Mouse (Mus musculus): ENCODE results near the gene Fut2. TPM values are rescaled to one million over a fixed set of nuclear protein-coding genes. Genes with fewer than 3 reads are reported as not detected.
A peak's percentile ranks its signal among the peaks of the same experiment; 100 is the strongest.

The Fut2 gene
- polyA plus RNA-seq, 1 experiment from 2014 or later: 0.57 TPM

DNA sequence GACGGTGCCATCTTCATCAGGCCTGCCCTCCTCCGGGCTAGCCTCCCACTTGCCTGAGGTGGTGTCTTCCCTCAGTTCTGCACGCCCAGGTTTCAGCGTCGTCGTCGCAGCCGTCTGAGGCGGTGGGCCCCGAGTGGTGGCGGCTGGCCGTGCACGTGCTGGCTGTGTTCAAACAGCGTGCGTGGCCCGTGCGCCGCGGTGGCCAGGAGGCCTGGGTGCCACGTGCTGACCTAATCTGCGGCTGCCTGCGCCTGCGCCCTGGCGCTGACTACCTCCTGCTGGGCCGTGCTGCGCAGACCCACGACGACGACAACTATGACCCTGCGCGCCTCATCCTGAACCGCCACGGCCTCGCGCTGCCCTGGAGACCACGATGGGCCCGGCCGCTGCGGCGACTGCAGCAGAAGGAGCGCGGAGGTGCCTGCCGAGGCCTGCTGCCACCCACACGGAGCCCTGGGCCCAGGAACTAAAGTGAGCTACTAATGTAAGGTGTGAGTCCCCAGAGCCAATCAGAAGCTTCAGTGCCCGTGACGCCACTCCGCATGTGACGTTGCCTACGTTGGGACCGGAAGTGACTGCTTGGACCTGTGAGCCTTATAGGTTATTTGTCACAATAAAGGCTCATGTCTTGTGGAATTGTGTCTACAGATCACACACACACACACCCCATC is 27.9 kb upstream of the Fut2 start, which contains the start of gene Sec1:
Sec1 (minus strand) TSS at position 482 of the 671 bp plus-strand sequence.
- H3K36me3 ChIP-seq (ENCODE audit: insufficient read depth, low read length): no peaks in the 10 kb centered on the region
- 91% methylated on average over 50 of the region's 50 CpGs for WGBS
- peak; percentile 52 for ATAC-seq (ENCODE audit: low FRiP score, low TSS enrichment)

DNA sequence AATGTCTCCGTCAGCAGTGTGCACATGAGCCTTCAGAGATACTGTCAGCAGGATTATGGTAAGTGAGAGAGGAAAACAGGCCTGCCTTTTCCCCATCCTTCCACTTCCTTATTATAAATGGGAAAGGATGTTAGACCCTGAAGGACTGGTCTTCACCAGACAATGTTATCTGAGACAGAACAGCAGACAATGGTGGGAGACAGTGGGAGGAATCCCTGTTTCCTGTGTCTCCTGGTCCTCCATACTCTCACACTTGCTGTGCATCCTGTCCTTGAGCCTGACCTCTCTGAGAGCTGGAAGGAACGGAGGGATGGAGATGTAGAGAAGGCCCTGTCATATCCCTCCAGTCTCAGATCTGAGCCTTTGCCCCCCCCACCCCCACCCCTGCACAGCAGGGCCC is 26.2 kb upstream of the Fut2 start:
- Histone ChIP-seq H3K9ac (replicated peaks; ENCODE audit: low read length) (no peak overlapping the region), H3K4me3 (ENCODE audit: low read length) (no peak overlapping the region), H3K9me3 (ENCODE audit: low read length) (no peaks in the 10 kb centered on the region), H3K36me3 (ENCODE audit: insufficient read depth, low read length) (no peaks in the 10 kb centered on the region), H3K4me2 (replicated peaks; ENCODE audit: low read depth, low read length) (no peak overlapping the region), H3K4me1 (ENCODE audit: insufficient read depth, low read length) (peaks cover 15% of the 10 kb centered on the region; the same call in 1 of the 2 replicates), H3K27ac (ENCODE audit: low read length) (no peak overlapping the region), H3K27me3 (ENCODE audit: insufficient read depth, low read length) (no peaks in the 10 kb centered on the region)
- WGBS: 81% methylated on average over 2 of the region's 2 CpGs
- no peak for ATAC-seq (ENCODE audit: low FRiP score, low TSS enrichment)

More for the DNA sequence above, 27.9 kb upstream of the Fut2 start, which contains the start of gene Sec1:
- Histone ChIP-seq H3K4me2 (replicated peaks; ENCODE audit: low read depth, low read length) (no peak within 1 kb of the TSS), H3K27ac (ENCODE audit: low read length) (no peak within 1 kb of the TSS), H3K27me3 (ENCODE audit: insufficient read depth, low read length) (peaks cover 8% of the 10 kb centered on the region), H3K9ac (replicated peaks; ENCODE audit: low read length) (no peak within 1 kb of the TSS), H3K9me3 (ENCODE audit: low read length) (no peaks in the 10 kb centered on the region), H3K4me1 (ENCODE audit: insufficient read depth, low read length) (peaks cover 12% of the 10 kb centered on the region; the same call in 1 of the 2 replicates), H3K4me3 (ENCODE audit: low read length) (no peak within 1 kb of the TSS)

DNA sequence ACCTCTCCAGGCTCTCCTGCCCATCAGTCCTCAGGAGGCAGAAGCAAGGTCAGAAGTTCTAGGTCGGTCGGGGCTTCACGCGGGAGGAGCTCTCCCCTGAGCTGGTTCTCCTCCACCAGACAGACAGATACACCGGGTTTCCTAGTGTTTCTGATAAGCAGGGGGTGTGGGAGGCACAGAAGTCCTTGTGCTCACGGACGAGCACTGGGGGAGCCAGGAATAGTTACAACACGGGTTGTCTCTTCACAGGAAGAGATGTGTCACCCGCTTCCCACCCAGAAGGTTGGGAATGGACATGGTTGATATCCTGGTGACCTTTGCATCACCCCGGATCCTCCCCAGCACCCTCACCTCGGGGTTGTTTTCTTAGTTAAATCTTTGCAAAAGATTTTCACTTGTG is 23.6 kb upstream of the Fut2 start:
- Histone ChIP-seq H3K4me3 (ENCODE audit: low read length) (no peak overlapping the region), H3K27me3 (ENCODE audit: insufficient read depth, low read length) (no peaks in the 10 kb centered on the region), H3K4me1 (ENCODE audit: insufficient read depth, low read length) (peaks cover 23% of the 10 kb centered on the region), H3K27ac (ENCODE audit: low read length) (no peak overlapping the region), H3K9me3 (ENCODE audit: low read length) (no peaks in the 10 kb centered on the region), H3K36me3 (ENCODE audit: insufficient read depth, low read length) (no peaks in the 10 kb centered on the region), H3K9ac (replicated peaks; ENCODE audit: low read length) (no peak overlapping the region), H3K4me2 (replicated peaks; ENCODE audit: low read depth, low read length) (no peak overlapping the region)
- no peak for ATAC-seq (ENCODE audit: low FRiP score, low TSS enrichment)
- WGBS: 31% methylated on average over 11 of the region's 11 CpGs

DNA sequence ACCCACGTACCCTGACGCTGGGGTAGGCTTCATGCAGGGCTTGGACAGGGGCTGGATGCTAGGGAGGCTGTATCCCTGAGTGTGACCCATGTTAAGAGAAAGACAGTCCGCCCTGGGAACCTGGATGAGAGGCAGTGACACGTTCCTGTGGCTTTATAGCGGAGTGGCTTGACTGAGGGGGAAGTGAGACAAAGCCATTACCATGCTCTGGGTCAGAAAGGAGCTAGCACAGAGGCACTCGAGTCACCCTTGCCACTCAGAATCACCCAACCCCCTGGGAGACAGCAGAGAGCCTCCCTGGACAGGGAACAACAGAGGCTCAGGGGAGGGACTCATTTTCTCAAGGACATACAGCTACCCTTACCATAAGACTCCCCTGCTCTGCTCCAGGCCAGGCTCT is 22.9 kb upstream of the Fut2 start:
- H3K27ac ChIP-seq (ENCODE audit: low read length): no peak overlapping the region
- no peak for ATAC-seq (ENCODE audit: low FRiP score, low TSS enrichment)
- H3K9me3 ChIP-seq (ENCODE audit: low read length): no peaks in the 10 kb centered on the region
- no peak overlapping the region for H3K9ac ChIP-seq (replicated peaks; ENCODE audit: low read length)
- no peak overlapping the region for H3K4me3 ChIP-seq (ENCODE audit: low read length)
- H3K4me1 ChIP-seq (ENCODE audit: insufficient read depth, low read length): peaks cover 23% of the 10 kb centered on the region
- no peak overlapping the region for H3K4me2 ChIP-seq (replicated peaks; ENCODE audit: low read depth, low read length)
- no peaks in the 10 kb centered on the region for H3K36me3 ChIP-seq (ENCODE audit: insufficient read depth, low read length)
- H3K27me3 ChIP-seq (ENCODE audit: insufficient read depth, low read length): no peaks in the 10 kb centered on the region
- 51% methylated on average over 6 of the region's 6 CpGs for WGBS

- Histone ChIP-seq H3K36me3 (ENCODE audit: insufficient read depth, low read length) (no peaks in the 10 kb centered on the region), H3K27ac (ENCODE audit: low read length) (no peak overlapping the region), H3K4me1 (ENCODE audit: insufficient read depth, low read length) (peaks cover 30% of the 10 kb centered on the region), H3K27me3 (ENCODE audit: insufficient read depth, low read length) (no peaks in the 10 kb centered on the region), H3K4me3 (ENCODE audit: low read length) (no peak overlapping the region), H3K4me2 (replicated peaks; ENCODE audit: low read depth, low read length) (no peak overlapping the region), H3K9ac (replicated peaks; ENCODE audit: low read length) (no peak overlapping the region), H3K9me3 (ENCODE audit: low read length) (no peaks in the 10 kb centered on the region)
- WGBS: 79% methylated on average over 3 of the region's 3 CpGs
- ATAC-seq (ENCODE audit: low FRiP score, low TSS enrichment): no peak
These were observed 20.6 kb upstream of the Fut2 start for GRCm38 (mm10) chr7:45686841-45687240.

DNA sequence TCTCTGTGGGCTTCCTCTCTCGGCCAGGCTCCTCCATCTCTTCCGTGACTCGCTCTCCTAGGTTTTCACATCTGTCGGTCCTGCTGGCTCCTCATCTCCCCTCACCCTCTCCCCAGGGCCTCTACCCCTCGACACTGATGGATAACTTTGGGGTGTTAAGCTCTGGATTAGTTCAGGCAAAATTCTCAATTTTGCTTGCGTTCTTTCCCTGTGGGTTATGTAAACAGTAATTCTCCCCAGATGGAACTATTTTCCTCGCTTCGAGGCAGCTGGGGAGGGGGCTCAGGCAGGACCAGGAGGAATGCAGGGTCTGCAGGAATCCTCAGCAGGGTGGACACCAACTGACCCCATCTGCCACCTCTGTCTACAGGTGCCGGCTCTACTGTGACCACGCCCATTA is 19.6 kb upstream of the Fut2 start:
- Histone ChIP-seq H3K27ac (ENCODE audit: low read length) (no peak overlapping the region), H3K9ac (replicated peaks; ENCODE audit: low read length) (no peak overlapping the region), H3K4me2 (replicated peaks; ENCODE audit: low read depth, low read length) (no peak overlapping the region)

DNA sequence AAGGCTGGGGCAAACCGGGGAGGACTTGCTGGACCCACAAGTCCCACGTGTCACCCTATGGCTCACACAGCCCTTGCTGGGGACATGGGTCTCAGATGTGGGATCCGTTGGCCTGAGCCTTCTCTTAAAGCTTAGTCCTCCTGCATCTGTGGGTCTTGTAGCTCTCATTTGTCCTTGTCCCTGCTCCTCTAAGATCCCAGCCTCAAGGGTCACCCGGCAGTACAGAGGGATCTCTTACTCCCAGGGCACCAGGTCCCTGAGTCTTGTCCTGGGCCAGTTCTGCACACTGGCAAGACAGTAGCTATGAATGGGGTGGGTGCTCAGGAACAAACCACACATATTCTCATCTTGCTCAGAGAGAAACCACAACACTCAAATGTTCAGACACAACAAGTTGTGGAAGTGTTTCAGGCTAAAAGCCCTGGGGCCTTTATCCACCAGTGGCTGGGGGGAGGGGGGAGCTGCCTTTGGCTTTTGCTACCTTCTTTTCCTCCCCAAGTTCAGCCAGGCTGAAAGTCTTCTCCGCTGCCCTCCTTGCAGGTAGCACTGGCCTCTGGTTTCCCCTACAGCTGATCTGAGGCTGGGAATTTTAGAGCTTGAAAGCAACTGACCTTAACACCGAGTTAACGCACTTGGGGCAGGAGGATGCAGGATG is 17.3 kb upstream of the Fut2 start, which contains the start of gene Ntn5:
Ntn5 (plus strand) TSS at position 627 of the 655 bp plus-strand sequence.
- Histone ChIP-seq H3K27ac (ENCODE audit: low read length) (no peak within 1 kb of the TSS), H3K9ac (replicated peaks; ENCODE audit: low read length) (peak within 1 kb of the TSS; percentile 6; the same call in 1 of the 2 replicates), H3K36me3 (ENCODE audit: insufficient read depth, low read length) (no peaks in the 10 kb centered on the region), H3K27me3 (ENCODE audit: insufficient read depth, low read length) (no peaks in the 10 kb centered on the region), H3K4me2 (replicated peaks; ENCODE audit: low read depth, low read length) (no peak within 1 kb of the TSS), H3K4me1 (ENCODE audit: insufficient read depth, low read length) (peaks cover 21% of the 10 kb centered on the region), H3K9me3 (ENCODE audit: low read length) (no peaks in the 10 kb centered on the region), H3K4me3 (ENCODE audit: low read length) (no peak within 1 kb of the TSS)
- WGBS: 65% methylated on average over 7 of the region's 7 CpGs
- ATAC-seq (ENCODE audit: low FRiP score, low TSS enrichment): no peak

More for the DNA sequence above, 19.6 kb upstream of the Fut2 start:
- WGBS: 43% methylated on average over 10 of the region's 10 CpGs
- no peaks in the 10 kb centered on the region for H3K36me3 ChIP-seq (ENCODE audit: insufficient read depth, low read length)
- peaks cover 30% of the 10 kb centered on the region for H3K4me1 ChIP-seq (ENCODE audit: insufficient read depth, low read length)
- no peaks in the 10 kb centered on the region for H3K27me3 ChIP-seq (ENCODE audit: insufficient read depth, low read length)
- no peak for ATAC-seq (ENCODE audit: low FRiP score, low TSS enrichment)
- no peak overlapping the region for H3K4me3 ChIP-seq (ENCODE audit: low read length)
- H3K9me3 ChIP-seq (ENCODE audit: low read length): no peaks in the 10 kb centered on the region

- Histone ChIP-seq H3K4me2 (replicated peaks; ENCODE audit: low read depth, low read length) (peak overlapping the region; percentile 43), H3K36me3 (ENCODE audit: insufficient read depth, low read length) (no peaks in the 10 kb centered on the region), H3K9ac (replicated peaks; ENCODE audit: low read length) (peak overlapping the region; percentile 62), H3K9me3 (ENCODE audit: low read length) (no peaks in the 10 kb centered on the region), H3K27me3 (ENCODE audit: insufficient read depth, low read length) (no peaks in the 10 kb centered on the region), H3K27ac (ENCODE audit: low read length) (0 out of 2 replicates have a peak overlapping the region, but pooled peaks have one; percentile 26), H3K4me1 (ENCODE audit: insufficient read depth, low read length) (peaks cover 21% of the 10 kb centered on the region), H3K4me3 (ENCODE audit: low read length) (0 out of 2 replicates have a peak overlapping the region, but pooled peaks have one; percentile 6)
- WGBS: 25% methylated on average over 14 of the region's 14 CpGs
- ATAC-seq (ENCODE audit: low FRiP score, low TSS enrichment): peak; percentile 75
These were observed 16.2 kb upstream of the Fut2 start for GRCm38 (mm10) chr7:45682144-45683126.

- no peak for ATAC-seq (ENCODE audit: low FRiP score, low TSS enrichment)
- H3K4me1 ChIP-seq (ENCODE audit: insufficient read depth, low read length): peaks cover 16% of the 10 kb centered on the region
- H3K9ac ChIP-seq (replicated peaks; ENCODE audit: low read length): no peak overlapping the region
- no peaks in the 10 kb centered on the region for H3K27me3 ChIP-seq (ENCODE audit: insufficient read depth, low read length)
- H3K4me2 ChIP-seq (replicated peaks; ENCODE audit: low read depth, low read length): no peak overlapping the region
- no peak overlapping the region for H3K4me3 ChIP-seq (ENCODE audit: low read length)
- 77% methylated on average over 8 of the region's 8 CpGs for WGBS
- H3K36me3 ChIP-seq (ENCODE audit: insufficient read depth, low read length): no peaks in the 10 kb centered on the region
- H3K27ac ChIP-seq (ENCODE audit: low read length): no peak overlapping the region
- H3K9me3 ChIP-seq (ENCODE audit: low read length): no peaks in the 10 kb centered on the region
These were observed 15.0 kb upstream of the Fut2 start for GRCm38 (mm10) chr7:45681046-45681736.

Data from kidney, embryonic 16.5 days (tissue).